Mouse (Mus musculus): ENCODE measurements around the gene Clba1. TPM values are rescaled to one million over a fixed set of nuclear protein-coding genes. Genes with fewer than 3 reads are reported as not detected.

Clba1 gene
- polyA plus RNA-seq, 1 experiment, result not detected

- Histone ChIP-seq H3K27ac (ENCODE audit: insufficient read depth, low read depth, low read length) (no peak overlapping the region), H3K4me3 (ENCODE audit: insufficient read depth, low read depth, low read length) (no peak overlapping the region), H3K4me1 (ENCODE audit: control insufficient read depth, insufficient read depth, low read length) (no peaks in the 10 kb centered on the region)
- TF ChIP-seq CTCF (IDR thresholded peaks at IDR 0.05; ENCODE audit: insufficient read depth, low read depth, low read length), result no peak
- TF ChIP-seq POLR2A (IDR thresholded peaks at IDR 0.05; ENCODE audit: insufficient read depth, low read depth, low read length), result no peak
- 92% methylated on average over 16 of the region's 16 CpGs for WGBS
Measured at GRCm38 (mm10) chr12:112767036-112767890, 41.5 kb upstream of the Clba1 start.

- 94% methylated on average over 8 of the region's 8 CpGs for WGBS
- Histone ChIP-seq H3K27ac (ENCODE audit: insufficient read depth, low read depth, low read length) (no peak overlapping the region), H3K4me1 (ENCODE audit: control insufficient read depth, insufficient read depth, low read length) (no peaks in the 10 kb centered on the region), H3K4me3 (ENCODE audit: insufficient read depth, low read depth, low read length) (no peak overlapping the region)
- TF ChIP-seq CTCF (IDR thresholded peaks at IDR 0.05; ENCODE audit: insufficient read depth, low read depth, low read length) (no peak), POLR2A (IDR thresholded peaks at IDR 0.05; ENCODE audit: insufficient read depth, low read depth, low read length) (no peak)
Measured at GRCm38 (mm10) chr12:112768166-112768565, 40.6 kb upstream of the Clba1 start.

- 0 out of 2 replicates have a peak overlapping the region, but pooled peaks have one; percentile 20 for H3K27ac ChIP-seq (ENCODE audit: insufficient read depth, low read depth, low read length)
- H3K4me1 ChIP-seq (ENCODE audit: control insufficient read depth, insufficient read depth, low read length), result no peaks in the 10 kb centered on the region
- no peak for TF ChIP-seq CTCF (IDR thresholded peaks at IDR 0.05; ENCODE audit: insufficient read depth, low read depth, low read length)
- no peak for TF ChIP-seq POLR2A (IDR thresholded peaks at IDR 0.05; ENCODE audit: insufficient read depth, low read depth, low read length)
- H3K4me3 ChIP-seq (ENCODE audit: insufficient read depth, low read depth, low read length), result no peak overlapping the region
- WGBS, result 83% methylated on average over 6 of the region's 6 CpGs
Measured at GRCm38 (mm10) chr12:112769031-112769430, 39.7 kb upstream of the Clba1 start.

- 82% methylated on average over 2 of the region's 2 CpGs for WGBS
Measured at GRCm38 (mm10) chr12:112769751-112770150, 39.0 kb upstream of the Clba1 start.

GRCm38 (mm10) chr12:112770396-112770795 is 38.3 kb upstream of the Clba1 start:
- Histone ChIP-seq H3K4me1 (ENCODE audit: control insufficient read depth, insufficient read depth, low read length) (no peaks in the 10 kb centered on the region), H3K27ac (ENCODE audit: insufficient read depth, low read depth, low read length) (no peak overlapping the region), H3K4me3 (ENCODE audit: insufficient read depth, low read depth, low read length) (no peak overlapping the region)
- WGBS, result 84% methylated on average over 4 of the region's 4 CpGs
- TF ChIP-seq POLR2A (IDR thresholded peaks at IDR 0.05; ENCODE audit: insufficient read depth, low read depth, low read length) (no peak), CTCF (IDR thresholded peaks at IDR 0.05; ENCODE audit: insufficient read depth, low read depth, low read length) (no peak)

More at GRCm38 (mm10) chr12:112769751-112770150, 39.0 kb upstream of the Clba1 start:
- no peaks in the 10 kb centered on the region for H3K4me1 ChIP-seq (ENCODE audit: control insufficient read depth, insufficient read depth, low read length)
- no peak overlapping the region for H3K4me3 ChIP-seq (ENCODE audit: insufficient read depth, low read depth, low read length)
- H3K27ac ChIP-seq (ENCODE audit: insufficient read depth, low read depth, low read length), result no peak overlapping the region
- TF ChIP-seq POLR2A (IDR thresholded peaks at IDR 0.05; ENCODE audit: insufficient read depth, low read depth, low read length) (no peak), CTCF (IDR thresholded peaks at IDR 0.05; ENCODE audit: insufficient read depth, low read depth, low read length) (no peak)

- 90% methylated on average over 14 of the region's 14 CpGs for WGBS
Measured at GRCm38 (mm10) chr12:112772306-112772705, 36.4 kb upstream of the Clba1 start.

GRCm38 (mm10) chr12:112773366-112773765 is 35.4 kb upstream of the Clba1 start:
- WGBS, result 67% methylated on average over 9 of the region's 9 CpGs
- TF ChIP-seq POLR2A (IDR thresholded peaks at IDR 0.05; ENCODE audit: insufficient read depth, low read depth, low read length), result no peak
- TF ChIP-seq CTCF (IDR thresholded peaks at IDR 0.05; ENCODE audit: insufficient read depth, low read depth, low read length), result no peak

More at GRCm38 (mm10) chr12:112772306-112772705, 36.4 kb upstream of the Clba1 start:
- H3K4me1 ChIP-seq (ENCODE audit: control insufficient read depth, insufficient read depth, low read length), result no peaks in the 10 kb centered on the region
- H3K27ac ChIP-seq (ENCODE audit: insufficient read depth, low read depth, low read length), result no peak overlapping the region
- no peak overlapping the region for H3K4me3 ChIP-seq (ENCODE audit: insufficient read depth, low read depth, low read length)
- TF ChIP-seq CTCF (IDR thresholded peaks at IDR 0.05; ENCODE audit: insufficient read depth, low read depth, low read length) (no peak), POLR2A (IDR thresholded peaks at IDR 0.05; ENCODE audit: insufficient read depth, low read depth, low read length) (no peak)

GRCm38 (mm10) chr12:112774026-112774425 is 34.7 kb upstream of the Clba1 start:
- Histone ChIP-seq H3K4me3 (ENCODE audit: insufficient read depth, low read depth, low read length) (no peak overlapping the region), H3K4me1 (ENCODE audit: control insufficient read depth, insufficient read depth, low read length) (no peaks in the 10 kb centered on the region), H3K27ac (ENCODE audit: insufficient read depth, low read depth, low read length) (no peak overlapping the region)
- TF ChIP-seq CTCF (IDR thresholded peaks at IDR 0.05; ENCODE audit: insufficient read depth, low read depth, low read length) (no peak), POLR2A (IDR thresholded peaks at IDR 0.05; ENCODE audit: insufficient read depth, low read depth, low read length) (no peak)
- 88% methylated on average over 6 of the region's 6 CpGs for WGBS

More at GRCm38 (mm10) chr12:112773366-112773765, 35.4 kb upstream of the Clba1 start:
- H3K27ac ChIP-seq (ENCODE audit: insufficient read depth, low read depth, low read length), result no peak overlapping the region
- no peaks in the 10 kb centered on the region for H3K4me1 ChIP-seq (ENCODE audit: control insufficient read depth, insufficient read depth, low read length)
- H3K4me3 ChIP-seq (ENCODE audit: insufficient read depth, low read depth, low read length), result no peak overlapping the region

GRCm38 (mm10) chr12:112774481-112774880 is 34.3 kb upstream of the Clba1 start:
- TF ChIP-seq POLR2A (IDR thresholded peaks at IDR 0.05; ENCODE audit: insufficient read depth, low read depth, low read length), result no peak
- no peak for TF ChIP-seq CTCF (IDR thresholded peaks at IDR 0.05; ENCODE audit: insufficient read depth, low read depth, low read length)
- no peak overlapping the region for H3K27ac ChIP-seq (ENCODE audit: insufficient read depth, low read depth, low read length)
- no peaks in the 10 kb centered on the region for H3K4me1 ChIP-seq (ENCODE audit: control insufficient read depth, insufficient read depth, low read length)
- no peak overlapping the region for H3K4me3 ChIP-seq (ENCODE audit: insufficient read depth, low read depth, low read length)
- WGBS, result 95% methylated on average over 10 of the region's 10 CpGs

Measured in olfactory bulb, adult 2 months (tissue).